Mouse (Mus musculus) lung, embryonic 16.5 days (tissue): Measurements from ENCODE around the gene Gm17359. TPM values are rescaled to one million over a fixed set of nuclear protein-coding genes. Genes with fewer than 3 reads are reported as not detected.

Source experiments
- ATAC-seq: fragments of 200-750 bp; cut with Nextera tagmentation; 2 replicates; pipeline ENCODE4 v1.8.0; 2017; ENCODE audit warnings: low read depth, mild to moderate bottlenecking, moderate library complexity
- H3K27ac ChIP-seq: fragments of 300-500 bp; sonication (generic); 2 replicates; pipeline ENCODE4 v1.5.1; 2014; ENCODE audit warnings: mild to moderate bottlenecking, control low read depth, low read length
- H3K27me3 ChIP-seq: fragments of 300-500 bp; sonication (generic); 2 replicates; pipeline ENCODE4 v1.6.1; 2014; ENCODE audit warnings: low read depth, low read length, mixed read lengths; ENCODE audit not compliant: control insufficient read depth, insufficient read depth
- H3K36me3 ChIP-seq: fragments of 300-500 bp; sonication (generic); 2 replicates; pipeline ENCODE4 v1.6.1; 2014; ENCODE audit warnings: low read length; ENCODE audit not compliant: control insufficient read depth, insufficient read depth
- H3K4me1 ChIP-seq: fragments of 300-500 bp; sonication (generic); replicated peaks from 2 replicates; pipeline ENCODE4 v1.6.1; 2014; ENCODE audit warnings: low read length, mixed read lengths; ENCODE audit not compliant: control insufficient read depth, insufficient read depth
- H3K4me2 ChIP-seq: fragments of 300-500 bp; sonication (generic); 2 replicates; pipeline ENCODE4 v1.6.1; 2014; ENCODE audit warnings: low read depth, low read length, control low read depth
- H3K4me3 ChIP-seq: fragments of 300-500 bp; sonication (generic); 2 replicates; pipeline ENCODE4 v1.5.1; 2014; ENCODE audit warnings: mild to moderate bottlenecking, low read length, control low read depth
- H3K9ac ChIP-seq: fragments of 300-500 bp; sonication (generic); 2 replicates; pipeline ENCODE4 v1.6.1; 2014; ENCODE audit warnings: low read length, control low read depth
- H3K9me3 ChIP-seq: fragments of 300-500 bp; sonication (generic); 2 replicates; pipeline ENCODE4 v1.6.1; 2016; ENCODE audit warnings: low read length; ENCODE audit not compliant: control insufficient read depth
- WGBS: fragments of 180-500 bp; shearing (Covaris S2); extraction: QIAGEN DNeasy Blood & Tissue Kit; methylation state at CpG from one replicate; pipeline ENCODE4 v1.1.7; 2014; 5-methylcytosine and 5-hydroxymethylcytosine counted together
- polyA plus RNA-seq: library from polyadenylated mRNA; unstranded; fragments of >200 nt; fragmentation: Nextera tagmentation; extraction: Ambion mirVana; gene quantifications from 2 replicates; pipeline ENCODE4 v1.2.1, GENCODE M21; 2015

The Gm17359 gene
- polyA plus RNA-seq, 1 experiment from 2014 or later: not detected

DNA sequence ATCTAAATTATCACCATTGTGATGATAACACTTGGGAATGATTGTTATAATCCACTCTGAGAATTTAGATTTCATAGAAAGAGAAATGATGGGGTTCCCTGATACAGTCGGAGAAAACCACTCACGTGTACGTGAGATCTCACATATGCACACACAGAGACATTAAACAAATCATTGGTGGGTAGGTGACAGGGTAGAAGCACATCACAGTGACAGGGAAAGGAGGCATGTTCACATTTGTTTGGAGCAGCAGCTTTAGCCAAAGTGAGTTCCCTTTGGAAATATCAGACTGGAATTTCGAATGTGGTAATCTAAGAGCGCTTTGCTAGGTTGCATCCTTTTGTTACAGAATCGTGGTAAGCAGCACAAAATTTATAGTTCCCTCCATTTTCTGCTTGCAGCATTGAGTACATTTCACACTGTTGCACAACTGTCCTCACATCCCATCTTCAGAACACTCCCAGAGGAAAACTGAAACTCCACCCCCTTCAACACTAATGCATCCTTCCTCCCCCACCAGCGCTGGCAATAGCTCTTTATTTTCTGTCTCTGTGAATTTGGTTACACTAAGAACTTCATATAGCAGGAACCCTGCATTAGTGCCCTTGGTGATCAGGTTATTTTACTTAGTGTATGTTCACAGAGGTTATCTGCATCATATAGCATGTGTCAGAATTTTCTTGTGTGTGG is 35.2 kb downstream of the Gm17359 start:
- H3K4me3 ChIP-seq: no peak overlapping the region
- 56% methylated on average over 7 of the region's 7 CpGs for WGBS
- no peak overlapping the region for H3K27ac ChIP-seq
- H3K4me1 ChIP-seq: peaks cover 6% of the 10 kb centered on the region
- H3K4me2 ChIP-seq: no peak overlapping the region
- H3K9me3 ChIP-seq: no peaks in the 10 kb centered on the region
- H3K9ac ChIP-seq: no peak overlapping the region
- ATAC-seq: peak; percentile 71
- no peaks in the 10 kb centered on the region for H3K27me3 ChIP-seq
- H3K36me3 ChIP-seq: no peaks in the 10 kb centered on the region

DNA sequence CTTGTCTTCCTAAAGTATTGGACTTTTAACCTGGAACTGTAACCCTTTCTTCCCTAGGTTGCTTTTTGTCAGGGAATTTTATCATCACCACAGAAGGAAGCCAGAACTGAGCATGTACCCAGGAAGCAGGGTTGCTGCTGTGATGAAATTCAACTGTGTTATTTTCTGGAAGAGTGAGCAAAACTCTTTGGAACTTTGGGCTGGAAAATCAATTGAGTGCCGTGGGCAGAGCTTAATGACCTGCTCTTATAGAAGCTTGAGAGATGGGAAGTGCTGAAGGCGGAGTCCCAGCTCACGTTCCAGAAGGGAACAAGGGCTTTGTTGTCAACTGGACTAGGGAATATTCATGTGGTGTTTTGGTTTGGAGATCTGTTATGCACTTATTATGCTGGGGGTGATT is 37.5 kb downstream of the Gm17359 start:
- H3K27me3 ChIP-seq: no peaks in the 10 kb centered on the region
- H3K4me1 ChIP-seq: peaks cover 6% of the 10 kb centered on the region
- no peak overlapping the region for H3K4me2 ChIP-seq
- no peak overlapping the region for H3K4me3 ChIP-seq
- ATAC-seq: no peak
- no peak overlapping the region for H3K27ac ChIP-seq
- H3K36me3 ChIP-seq: no peaks in the 10 kb centered on the region
- H3K9ac ChIP-seq: no peak overlapping the region
- H3K9me3 ChIP-seq: no peaks in the 10 kb centered on the region
- WGBS: 54% methylated on average over 3 of the region's 3 CpGs

DNA sequence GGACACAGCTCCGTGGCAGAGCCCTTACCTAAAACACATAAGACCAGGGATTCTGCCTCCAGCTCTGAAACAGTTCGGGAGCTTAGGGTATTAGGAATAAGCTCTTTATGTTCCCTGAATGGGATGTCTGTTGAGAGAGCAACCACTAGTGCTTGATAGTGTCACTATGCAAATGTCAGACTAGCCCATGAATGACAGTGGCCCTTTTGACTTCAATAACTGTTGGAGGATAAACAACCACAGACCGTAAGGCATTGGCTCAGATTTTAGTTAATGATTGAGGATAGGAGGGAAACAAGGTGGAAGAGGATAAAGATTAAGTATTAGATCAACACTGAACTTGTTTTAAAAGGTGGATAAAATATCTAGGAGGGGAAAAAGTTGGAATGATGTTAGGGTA is 41.6 kb downstream of the Gm17359 start:
- ATAC-seq: no peak
- H3K4me3 ChIP-seq: no peak overlapping the region
- no peak overlapping the region for H3K4me2 ChIP-seq
- H3K4me1 ChIP-seq: 0 out of 2 replicates have a peak, but pooled peaks cover 2% of the 10 kb centered on the region
- WGBS: 51% methylated on average over 3 of the region's 3 CpGs
- H3K36me3 ChIP-seq: no peaks in the 10 kb centered on the region
- H3K27me3 ChIP-seq: no peaks in the 10 kb centered on the region
- H3K27ac ChIP-seq: no peak overlapping the region
- no peak overlapping the region for H3K9ac ChIP-seq
- H3K9me3 ChIP-seq: no peaks in the 10 kb centered on the region

DNA sequence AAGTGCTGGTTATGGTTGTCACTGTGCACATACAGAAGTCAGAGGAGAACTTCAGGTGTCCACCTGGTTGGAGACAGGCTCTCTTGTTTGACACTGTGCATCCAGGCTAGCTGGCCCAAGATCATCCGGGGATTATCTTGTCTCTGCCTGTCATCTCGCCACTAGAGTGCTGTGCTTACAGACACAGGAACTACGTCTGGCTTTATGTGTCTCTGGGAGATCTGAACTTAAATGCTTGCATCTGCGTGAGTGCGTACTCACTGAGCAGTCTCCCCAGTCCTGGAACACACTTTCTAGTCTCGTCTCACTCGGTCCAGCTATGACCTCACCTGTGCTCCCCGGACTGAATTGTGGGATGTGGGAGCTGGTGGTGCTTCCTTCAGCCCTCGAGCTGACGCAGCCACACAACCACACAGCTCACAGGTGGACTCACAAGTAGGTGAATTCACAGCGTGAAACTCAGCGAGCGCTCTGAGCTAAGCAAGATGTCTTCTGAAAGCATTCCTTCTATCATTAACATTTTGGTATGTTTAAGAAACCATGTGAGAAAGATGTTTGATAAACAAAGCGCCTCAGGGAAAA is 42.9 kb downstream of the Gm17359 start:
- no peak overlapping the region for H3K27ac ChIP-seq
- H3K4me3 ChIP-seq: no peak overlapping the region
- ATAC-seq: no peak
- H3K4me1 ChIP-seq: 0 out of 2 replicates have a peak, but pooled peaks cover 2% of the 10 kb centered on the region
- no peak overlapping the region for H3K9ac ChIP-seq
- WGBS: 67% methylated on average over 14 of the region's 14 CpGs
- H3K27me3 ChIP-seq: no peaks in the 10 kb centered on the region
- H3K9me3 ChIP-seq: no peaks in the 10 kb centered on the region
- no peak overlapping the region for H3K4me2 ChIP-seq
- no peaks in the 10 kb centered on the region for H3K36me3 ChIP-seq

DNA sequence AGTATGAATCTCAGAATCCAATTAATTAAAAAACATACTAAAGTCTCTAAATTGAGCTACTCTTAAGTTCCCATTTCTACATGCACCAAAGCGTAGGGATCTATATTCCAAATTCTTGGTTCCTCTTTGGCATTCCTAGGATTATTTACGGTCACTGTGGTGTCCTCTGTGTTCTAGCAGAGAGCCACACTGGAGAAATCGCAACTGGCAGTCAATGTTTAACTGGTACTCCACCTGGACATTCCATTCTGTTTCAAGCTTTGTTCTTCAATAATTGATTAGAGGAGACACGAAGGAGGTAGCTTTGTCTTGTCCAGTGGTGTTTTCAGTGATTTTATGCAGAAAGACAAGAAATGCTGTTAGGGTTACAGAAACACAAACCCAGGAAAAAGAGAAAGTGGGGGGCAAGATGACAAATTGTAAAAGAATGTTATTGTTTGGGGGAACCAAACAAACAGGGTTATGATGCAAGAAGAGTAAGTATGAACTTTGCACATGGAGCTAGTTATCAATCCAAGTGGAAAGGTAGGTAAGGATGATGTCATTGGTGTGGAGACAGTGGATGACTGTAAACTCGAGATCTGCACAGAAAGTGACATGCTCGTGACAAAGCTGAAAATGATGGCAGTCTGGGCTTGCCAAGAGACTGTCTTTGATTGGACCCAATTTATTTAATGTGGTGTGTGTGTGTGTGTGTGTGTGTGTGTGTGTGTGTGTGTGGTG is 43.6 kb downstream of the Gm17359 start:
- Histone ChIP-seq H3K4me1 (0 out of 2 replicates have a peak, but pooled peaks cover 2% of the 10 kb centered on the region), H3K9ac (no peak overlapping the region), H3K4me2 (no peak overlapping the region), H3K36me3 (no peaks in the 10 kb centered on the region), H3K9me3 (no peaks in the 10 kb centered on the region), H3K27ac (no peak overlapping the region), H3K27me3 (no peaks in the 10 kb centered on the region), H3K4me3 (no peak overlapping the region)
- no peak for ATAC-seq
- 58% methylated on average over 6 of the region's 6 CpGs for WGBS

DNA sequence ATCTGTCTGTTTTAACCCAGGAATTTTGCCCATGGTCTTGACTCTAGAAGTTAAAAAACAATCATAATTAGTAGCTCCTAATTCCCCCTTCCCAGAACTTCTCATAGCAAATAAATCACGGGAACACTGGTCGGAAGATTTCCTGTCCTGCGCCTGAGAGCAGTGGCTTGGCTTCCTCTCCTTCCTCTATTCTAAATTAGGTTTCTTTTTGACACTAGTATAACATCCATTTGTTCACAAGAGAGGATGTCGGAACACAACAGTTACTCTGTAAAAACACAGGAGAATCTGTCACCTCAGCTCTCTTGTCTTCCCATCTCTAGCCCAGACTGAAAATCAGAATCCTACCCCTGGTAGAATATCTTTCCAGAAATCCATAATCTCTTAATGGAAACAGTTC is 44.9 kb downstream of the Gm17359 start:
- 43% methylated on average over 4 of the region's 4 CpGs for WGBS
- Histone ChIP-seq H3K9ac (no peak overlapping the region), H3K4me1 (0 out of 2 replicates have a peak, but pooled peaks cover 2% of the 10 kb centered on the region)

DNA sequence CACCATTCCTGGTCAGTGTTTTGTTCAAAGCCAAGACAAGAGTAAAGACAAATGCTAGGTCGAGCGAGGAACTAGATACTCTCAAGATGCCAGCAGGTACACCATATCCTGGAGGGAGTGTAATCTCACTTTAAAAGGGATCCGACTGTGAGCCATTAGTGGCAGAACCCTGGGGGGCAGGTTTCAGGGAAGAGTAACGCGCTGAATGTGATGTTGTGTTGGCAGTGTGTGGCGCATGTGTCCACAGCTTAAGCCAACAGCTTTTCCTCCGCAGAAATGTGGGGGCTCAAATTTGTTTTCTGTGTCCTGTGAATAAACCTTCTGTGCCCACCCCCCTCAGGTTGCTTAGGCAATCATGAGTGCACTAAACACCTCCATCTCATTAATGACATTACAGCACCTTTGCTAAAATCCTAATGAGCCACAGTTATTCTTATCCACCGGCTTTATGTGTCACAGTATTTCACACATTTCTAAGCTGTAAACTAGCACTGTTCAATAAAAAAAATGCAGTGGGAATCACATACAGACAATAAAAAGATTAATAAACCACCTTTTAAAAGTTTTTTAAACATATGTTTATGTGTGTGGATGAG is 49.1 kb downstream of the Gm17359 start:
- H3K27ac ChIP-seq: no peak overlapping the region
- ATAC-seq: no peak
- H3K4me2 ChIP-seq: no peak overlapping the region
- H3K9me3 ChIP-seq: no peaks in the 10 kb centered on the region
- no peaks in the 10 kb centered on the region for H3K27me3 ChIP-seq
- 35% methylated on average over 8 of the region's 8 CpGs for WGBS
- H3K9ac ChIP-seq: no peak overlapping the region
- H3K36me3 ChIP-seq: no peaks in the 10 kb centered on the region
- H3K4me3 ChIP-seq: no peak overlapping the region
- H3K4me1 ChIP-seq: 0 out of 2 replicates have a peak, but pooled peaks cover 3% of the 10 kb centered on the region

More for the DNA sequence above, 44.9 kb downstream of the Gm17359 start:
- Histone ChIP-seq H3K36me3 (no peaks in the 10 kb centered on the region), H3K4me3 (no peak overlapping the region), H3K4me2 (no peak overlapping the region), H3K27ac (no peak overlapping the region), H3K27me3 (no peaks in the 10 kb centered on the region), H3K9me3 (no peaks in the 10 kb centered on the region)
- no peak for ATAC-seq

DNA sequence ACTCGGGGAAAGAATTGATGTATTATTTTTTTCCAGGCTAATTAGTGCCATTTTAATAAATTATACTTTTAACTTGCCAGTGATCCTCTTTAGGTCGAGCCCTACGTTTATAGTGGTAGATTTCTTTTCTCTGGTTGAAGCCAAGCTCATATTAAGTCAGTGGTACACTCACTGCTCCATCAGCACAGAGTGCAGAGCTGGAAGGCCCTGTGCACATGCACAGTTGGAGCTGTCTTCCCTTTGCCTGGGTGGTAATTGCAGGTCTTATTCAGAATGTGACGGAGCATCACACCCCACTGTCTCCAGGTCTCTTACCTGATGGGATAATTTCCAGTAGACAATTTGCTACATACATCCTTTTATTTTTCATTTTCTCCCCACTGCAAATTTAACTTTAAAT is 52.6 kb downstream of the Gm17359 start:
- Histone ChIP-seq H3K4me1 (0 out of 2 replicates have a peak, but pooled peaks cover 3% of the 10 kb centered on the region), H3K27me3 (no peaks in the 10 kb centered on the region), H3K4me3 (no peak overlapping the region), H3K36me3 (no peaks in the 10 kb centered on the region), H3K4me2 (no peak overlapping the region), H3K9me3 (no peaks in the 10 kb centered on the region), H3K27ac (no peak overlapping the region), H3K9ac (no peak overlapping the region)
- no peak for ATAC-seq
- 55% methylated on average over 4 of the region's 4 CpGs for WGBS

DNA sequence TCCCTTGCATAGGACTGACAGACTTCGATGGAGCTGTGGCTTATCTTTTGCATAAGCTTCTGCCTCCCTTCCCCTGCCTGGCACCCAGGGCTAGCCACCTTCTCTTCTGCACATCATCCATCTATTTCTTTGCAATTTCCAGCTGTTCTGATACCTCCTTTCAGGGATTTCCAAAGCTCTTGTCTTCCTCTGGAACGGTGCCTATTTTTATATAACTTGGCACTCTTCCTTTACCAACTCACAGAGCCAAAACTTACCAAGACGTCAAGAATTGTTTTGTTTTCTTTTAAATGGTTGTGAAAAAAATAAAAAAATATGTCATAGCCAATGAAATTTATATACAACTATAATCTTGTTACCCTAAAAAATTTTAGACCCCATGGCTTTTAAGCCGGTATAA is 64.1 kb downstream of the Gm17359 start:
- Histone ChIP-seq H3K27me3 (no peaks in the 10 kb centered on the region), H3K4me1 (no peaks in the 10 kb centered on the region), H3K4me2 (no peak overlapping the region), H3K27ac (no peak overlapping the region), H3K9ac (no peak overlapping the region), H3K36me3 (no peaks in the 10 kb centered on the region), H3K9me3 (no peaks in the 10 kb centered on the region), H3K4me3 (no peak overlapping the region)
- WGBS: 41% methylated on average over 4 of the region's 4 CpGs
- ATAC-seq: no peak
